Mouse (Mus musculus): ENCODE measurements around the gene Nfib. TPM values are rescaled to one million over a fixed set of nuclear protein-coding genes. Genes with fewer than 3 reads are reported as not detected.

Gene Nfib
- total and polyA plus RNA-seq, 3 experiments: 0.16 TPM; not detected in 2

DNA sequence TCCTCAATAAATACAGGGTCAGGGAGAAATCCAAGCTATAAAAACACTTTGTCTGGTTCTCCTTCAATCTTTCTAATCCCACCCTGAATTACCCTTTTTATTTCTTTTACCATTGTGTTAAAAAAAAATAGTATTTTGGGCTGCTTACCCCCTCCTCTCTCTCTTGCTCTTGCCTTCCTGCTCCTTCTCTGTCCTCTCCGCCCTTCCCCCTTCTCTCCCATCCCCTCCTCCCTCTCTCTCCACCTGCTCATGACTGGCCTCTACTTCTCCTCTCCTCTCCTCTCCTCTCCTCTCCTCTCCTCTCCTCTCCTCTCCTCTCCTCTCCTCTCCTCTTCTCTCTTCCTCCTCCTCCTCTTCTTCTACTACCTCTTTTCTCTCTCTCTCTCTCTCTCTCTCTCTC is 187.4 kb downstream of the Nfib start:
- Histone ChIP-seq H3K36me3 (replicated peaks) (no peaks in the 10 kb centered on the region), H3K27me3 (ENCODE audit: insufficient read depth, low read length) (no peaks in the 10 kb centered on the region), H3K9me3 (replicated peaks) (peaks cover 27% of the 10 kb centered on the region), H3K4me3 (ENCODE audit: low read depth, low read length) (no peak overlapping the region), H3K4me1 (ENCODE audit: insufficient read depth, low read depth, low read length) (no peaks in the 10 kb centered on the region)
- ATAC-seq (ENCODE audit: extremely low read depth, insufficient number of reproducible peaks, low FRiP score, poor library complexity, severe bottlenecking): no peak
- TF ChIP-seq POLR2AphosphoS5 (IDR thresholded peaks at IDR 0.05; ENCODE audit: insufficient replicate concordance, low read depth, low read length) (no peak), GATA1 (IDR thresholded peaks at IDR 0.05; ENCODE audit: borderline replicate concordance, low read length) (no peak), TAL1 (conservative IDR thresholded peaks at IDR 0.05; ENCODE audit: low read depth, low read length) (no peak), GATA2 (IDR thresholded peaks at IDR 0.05; ENCODE audit: borderline replicate concordance, low read depth, low read length) (no peak), CTCF (IDR thresholded peaks at IDR 0.05; ENCODE audit: low read depth, low read length) (no peak)
- DNase-seq (ENCODE audit: low spot score): no peak

DNA sequence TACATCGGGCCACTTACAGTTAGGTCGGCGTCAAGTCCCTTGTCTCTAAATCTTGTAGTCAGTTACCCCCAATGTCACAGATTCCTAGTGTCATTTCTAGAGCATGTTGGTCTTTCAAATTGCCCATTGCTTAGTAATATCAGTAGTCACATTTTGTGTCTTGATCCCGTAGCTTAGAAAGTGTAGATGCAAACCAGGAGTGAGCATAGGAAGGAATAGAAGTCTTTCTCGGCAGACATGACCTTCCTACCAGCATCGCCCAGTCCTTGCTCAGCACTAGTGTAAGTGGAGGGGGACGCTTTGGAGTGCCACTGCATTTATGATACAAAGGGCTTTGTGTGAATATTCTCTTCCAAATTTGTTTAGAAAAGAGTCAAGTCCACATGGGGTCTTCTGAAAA is 188.2 kb downstream of the Nfib start:
- Histone ChIP-seq H3K27me3 (ENCODE audit: insufficient read depth, low read length) (no peaks in the 10 kb centered on the region), H3K4me1 (ENCODE audit: insufficient read depth, low read depth, low read length) (no peaks in the 10 kb centered on the region), H3K4me3 (ENCODE audit: low read depth, low read length) (no peak overlapping the region), H3K36me3 (replicated peaks) (no peaks in the 10 kb centered on the region), H3K9me3 (replicated peaks) (peaks cover 31% of the 10 kb centered on the region)
- no peak for ATAC-seq (ENCODE audit: extremely low read depth, insufficient number of reproducible peaks, low FRiP score, poor library complexity, severe bottlenecking)
- no peak for DNase-seq (ENCODE audit: low spot score)
- TF ChIP-seq POLR2AphosphoS5 (IDR thresholded peaks at IDR 0.05; ENCODE audit: insufficient replicate concordance, low read depth, low read length): no peak
- TF ChIP-seq GATA1 (IDR thresholded peaks at IDR 0.05; ENCODE audit: borderline replicate concordance, low read length): no peak
- no peak for TF ChIP-seq CTCF (IDR thresholded peaks at IDR 0.05; ENCODE audit: low read depth, low read length)
- TF ChIP-seq GATA2 (IDR thresholded peaks at IDR 0.05; ENCODE audit: borderline replicate concordance, low read depth, low read length): no peak
- no peak for TF ChIP-seq TAL1 (conservative IDR thresholded peaks at IDR 0.05; ENCODE audit: low read depth, low read length)

GRCm38 (mm10) chr4:82516211-82516795 is 189.2 kb downstream of the Nfib start:
- Histone ChIP-seq H3K4me1 (ENCODE audit: insufficient read depth, low read depth, low read length) (no peaks in the 10 kb centered on the region), H3K36me3 (replicated peaks) (no peaks in the 10 kb centered on the region), H3K9me3 (replicated peaks) (peaks cover 34% of the 10 kb centered on the region), H3K27me3 (ENCODE audit: insufficient read depth, low read length) (no peaks in the 10 kb centered on the region), H3K4me3 (ENCODE audit: low read depth, low read length) (no peak overlapping the region)
- DNase-seq (ENCODE audit: low spot score) (no peak), ATAC-seq (ENCODE audit: extremely low read depth, insufficient number of reproducible peaks, low FRiP score, poor library complexity, severe bottlenecking) (no peak)
- TF ChIP-seq CTCF (IDR thresholded peaks at IDR 0.05; ENCODE audit: low read depth, low read length) (no peak), GATA1 (IDR thresholded peaks at IDR 0.05; ENCODE audit: borderline replicate concordance, low read length) (no peak), POLR2AphosphoS5 (IDR thresholded peaks at IDR 0.05; ENCODE audit: insufficient replicate concordance, low read depth, low read length) (no peak), TAL1 (conservative IDR thresholded peaks at IDR 0.05; ENCODE audit: low read depth, low read length) (no peak), GATA2 (IDR thresholded peaks at IDR 0.05; ENCODE audit: borderline replicate concordance, low read depth, low read length) (no peak)

DNA sequence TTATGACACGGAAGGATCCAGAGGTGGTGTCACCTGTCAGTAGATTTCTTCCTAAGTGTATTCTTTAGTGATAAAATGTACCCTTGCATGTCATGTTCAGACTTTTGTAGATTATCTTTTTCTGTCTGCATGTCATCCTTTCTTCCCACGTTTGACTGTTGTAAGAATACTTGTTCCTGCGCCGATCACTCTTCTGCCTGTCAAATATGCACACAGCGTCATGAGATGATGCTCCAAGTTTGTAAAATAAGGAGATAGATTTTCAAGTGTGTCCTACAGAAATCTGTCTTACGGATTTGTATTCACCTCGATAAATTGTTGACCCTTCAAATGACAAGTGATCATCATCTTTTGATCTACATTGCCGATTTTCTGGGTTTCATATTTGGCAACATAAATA is 190.6 kb downstream of the Nfib start:
- DNase-seq (ENCODE audit: low spot score): no peak
- Histone ChIP-seq H3K9me3 (replicated peaks) (peaks cover 27% of the 10 kb centered on the region), H3K4me3 (ENCODE audit: low read depth, low read length) (no peak overlapping the region), H3K36me3 (replicated peaks) (no peaks in the 10 kb centered on the region), H3K4me1 (ENCODE audit: insufficient read depth, low read depth, low read length) (no peaks in the 10 kb centered on the region), H3K27me3 (ENCODE audit: insufficient read depth, low read length) (no peaks in the 10 kb centered on the region)
- ATAC-seq (ENCODE audit: extremely low read depth, insufficient number of reproducible peaks, low FRiP score, poor library complexity, severe bottlenecking): no peak
- TF ChIP-seq POLR2AphosphoS5 (IDR thresholded peaks at IDR 0.05; ENCODE audit: insufficient replicate concordance, low read depth, low read length) (no peak), GATA2 (IDR thresholded peaks at IDR 0.05; ENCODE audit: borderline replicate concordance, low read depth, low read length) (no peak), CTCF (IDR thresholded peaks at IDR 0.05; ENCODE audit: low read depth, low read length) (no peak), GATA1 (IDR thresholded peaks at IDR 0.05; ENCODE audit: borderline replicate concordance, low read length) (no peak), TAL1 (conservative IDR thresholded peaks at IDR 0.05; ENCODE audit: low read depth, low read length) (no peak)

- Histone ChIP-seq H3K36me3 (replicated peaks) (no peaks in the 10 kb centered on the region), H3K27me3 (ENCODE audit: insufficient read depth, low read length) (no peaks in the 10 kb centered on the region), H3K4me1 (ENCODE audit: insufficient read depth, low read depth, low read length) (no peaks in the 10 kb centered on the region), H3K4me3 (ENCODE audit: low read depth, low read length) (no peak overlapping the region), H3K9me3 (replicated peaks) (peaks cover 25% of the 10 kb centered on the region)
- ATAC-seq (ENCODE audit: extremely low read depth, insufficient number of reproducible peaks, low FRiP score, poor library complexity, severe bottlenecking) (no peak), DNase-seq (ENCODE audit: low spot score) (no peak)
- TF ChIP-seq GATA1 (IDR thresholded peaks at IDR 0.05; ENCODE audit: borderline replicate concordance, low read length) (no peak), GATA2 (IDR thresholded peaks at IDR 0.05; ENCODE audit: borderline replicate concordance, low read depth, low read length) (no peak), TAL1 (conservative IDR thresholded peaks at IDR 0.05; ENCODE audit: low read depth, low read length) (no peak), POLR2AphosphoS5 (IDR thresholded peaks at IDR 0.05; ENCODE audit: insufficient replicate concordance, low read depth, low read length) (no peak)
Observed at GRCm38 (mm10) chr4:82514373-82514772, 191.2 kb downstream of the Nfib start.

DNA sequence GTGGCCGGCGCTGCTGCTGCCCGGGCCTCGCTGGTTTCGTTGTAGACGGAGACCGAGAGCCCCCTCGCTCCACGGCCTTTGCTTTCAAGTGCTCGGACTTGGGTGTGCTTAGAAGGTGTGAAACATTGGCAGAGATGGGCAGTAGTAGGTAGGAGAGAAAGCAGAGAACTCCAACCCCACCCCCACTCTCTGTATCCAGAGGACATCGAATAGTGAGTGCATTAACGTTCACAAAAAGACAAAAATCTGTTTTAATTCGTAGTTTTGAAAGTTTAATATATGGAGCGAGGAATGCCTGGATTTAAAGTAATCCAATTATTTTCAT is 192.2 kb downstream of the Nfib start:
- no peak for ATAC-seq (ENCODE audit: extremely low read depth, insufficient number of reproducible peaks, low FRiP score, poor library complexity, severe bottlenecking)
- Histone ChIP-seq H3K27me3 (ENCODE audit: insufficient read depth, low read length) (no peaks in the 10 kb centered on the region), H3K4me1 (ENCODE audit: insufficient read depth, low read depth, low read length) (no peaks in the 10 kb centered on the region), H3K4me3 (ENCODE audit: low read depth, low read length) (peak overlapping the region; percentile 27; the same call in 1 of the 2 replicates), H3K9me3 (replicated peaks) (peaks cover 22% of the 10 kb centered on the region), H3K36me3 (replicated peaks) (no peaks in the 10 kb centered on the region)
- no peak for TF ChIP-seq POLR2AphosphoS5 (IDR thresholded peaks at IDR 0.05; ENCODE audit: insufficient replicate concordance, low read depth, low read length)
- no peak for TF ChIP-seq GATA1 (IDR thresholded peaks at IDR 0.05; ENCODE audit: borderline replicate concordance, low read length)
- no peak for TF ChIP-seq GATA2 (IDR thresholded peaks at IDR 0.05; ENCODE audit: borderline replicate concordance, low read depth, low read length)
- no peak for TF ChIP-seq CTCF (IDR thresholded peaks at IDR 0.05; ENCODE audit: low read depth, low read length)
- TF ChIP-seq TAL1 (conservative IDR thresholded peaks at IDR 0.05; ENCODE audit: low read depth, low read length): no peak
- no peak for DNase-seq (ENCODE audit: low spot score)

Data from G1E (cell line).